Mouse (Mus musculus) urinary bladder, postnatal 25 days (tissue): ENCODE data around the gene Asic2.

Experiments
- DNase-seq: peaks from one replicate; pipeline ENCODE4 v3.0.0; 2022; ENCODE audit warnings: low spot score

Gene Asic2

GRCm38 (mm10) chr11:81968401-81968881 lies at the start of gene Asic2:
Gene Asic2 (minus strand): TSS chr11:81968457.
- DNase-seq = no peak

- no peak for DNase-seq
Measured at GRCm38 (mm10) chr11:82016181-82016780, 48.0 kb upstream of the Asic2 start.

- DNase-seq = no peak
Measured at GRCm38 (mm10) chr11:82015066-82015465, 46.8 kb upstream of the Asic2 start.

- no peak for DNase-seq
Measured at GRCm38 (mm10) chr11:82013756-82014155, 45.5 kb upstream of the Asic2 start.

- DNase-seq = no peak
Measured at GRCm38 (mm10) chr11:82011411-82012193, 43.3 kb upstream of the Asic2 start.

- DNase-seq = no peak
Measured at GRCm38 (mm10) chr11:82010115-82010514, 41.9 kb upstream of the Asic2 start.

- peak; percentile 45 for DNase-seq
Measured at GRCm38 (mm10) chr11:82006796-82007423, 38.7 kb upstream of the Asic2 start.

GRCm38 (mm10) chr11:82004810-82005209 lies 36.6 kb upstream of the Asic2 start:
- DNase-seq = no peak

GRCm38 (mm10) chr11:82000581-82000980 lies 32.3 kb upstream of the Asic2 start:
- DNase-seq = no peak

- no peak for DNase-seq
Measured at GRCm38 (mm10) chr11:81999469-81999868, 31.2 kb upstream of the Asic2 start.

- DNase-seq = no peak
Measured at GRCm38 (mm10) chr11:81998646-81999045, 30.4 kb upstream of the Asic2 start.

- DNase-seq = no peak
Measured at GRCm38 (mm10) chr11:81997085-81997484, 28.8 kb upstream of the Asic2 start.

- peak; percentile 70 for DNase-seq
Measured at GRCm38 (mm10) chr11:81996172-81996841, 28.1 kb upstream of the Asic2 start.

- peak; percentile 57 for DNase-seq
Measured at GRCm38 (mm10) chr11:81983146-81983545, 14.9 kb upstream of the Asic2 start.

GRCm38 (mm10) chr11:81982191-81982590 lies 13.9 kb upstream of the Asic2 start:
- no peak for DNase-seq

- DNase-seq = no peak
Measured at GRCm38 (mm10) chr11:81974577-81974976, 6.3 kb upstream of the Asic2 start.

GRCm38 (mm10) chr11:81973699-81974098 lies 5.4 kb upstream of the Asic2 start:
- DNase-seq = no peak

- DNase-seq = no peak
Measured at GRCm38 (mm10) chr11:81972044-81972443, 3.8 kb upstream of the Asic2 start.

GRCm38 (mm10) chr11:81966626-81967289 lies 1.5 kb downstream of the Asic2 start:
- DNase-seq = no peak

- no peak for DNase-seq
Measured at GRCm38 (mm10) chr11:81965653-81966625, 2.3 kb downstream of the Asic2 start.

GRCm38 (mm10) chr11:81964561-81964960 lies 3.7 kb downstream of the Asic2 start:
- DNase-seq = no peak
